Mouse (Mus musculus) hindbrain, embryonic 16.5 days (tissue): ENCODE measurements around the gene Sec14l4. TPM values are rescaled to one million over a fixed set of nuclear protein-coding genes. Genes with fewer than 3 reads are reported as not detected.

Experiments
- ATAC-seq: fragments of 200-750 bp; cut with Nextera tagmentation; 2 replicates; pipeline ENCODE4 v1.8.0; 2017; ENCODE audit warnings: moderate TSS enrichment, moderate library complexity
- H3K27ac ChIP-seq: fragments of 300-500 bp; sonication (generic); 2 replicates; pipeline ENCODE4 v1.5.1; 2014; ENCODE audit warnings: low read depth, mild to moderate bottlenecking, control low read depth, low read length, moderate library complexity
- H3K27me3 ChIP-seq: fragments of 300-500 bp; sonication (generic); replicated peaks from 2 replicates; pipeline ENCODE4 v1.6.1; 2014; ENCODE audit warnings: low read length; ENCODE audit not compliant: control insufficient read depth, insufficient read depth
- H3K36me3 ChIP-seq: fragments of 300-500 bp; sonication (generic); 2 replicates; pipeline ENCODE4 v1.6.1; 2014; ENCODE audit warnings: mild to moderate bottlenecking, low read length, moderate library complexity, mixed read lengths; ENCODE audit not compliant: control insufficient read depth, insufficient read depth
- H3K4me1 ChIP-seq: fragments of 300-500 bp; sonication (generic); 2 replicates; pipeline ENCODE4 v1.6.1; 2014; ENCODE audit warnings: low read depth, low read length; ENCODE audit not compliant: control insufficient read depth, insufficient read depth
- H3K4me2 ChIP-seq: fragments of 300-500 bp; sonication (generic); 2 replicates; pipeline ENCODE4 v1.6.1; 2014; ENCODE audit warnings: mild to moderate bottlenecking, low read length, control low read depth, moderate library complexity
- H3K4me3 ChIP-seq: fragments of 300-500 bp; sonication (generic); 2 replicates; pipeline ENCODE4 v1.5.1; 2014; ENCODE audit warnings: mild to moderate bottlenecking, low read length, control low read depth, moderate library complexity
- H3K9ac ChIP-seq: fragments of 300-500 bp; sonication (generic); 2 replicates; pipeline ENCODE4 v1.6.1; 2014; ENCODE audit warnings: low read depth, mild to moderate bottlenecking, control low read depth, low read length, moderate library complexity
- H3K9me3 ChIP-seq: fragments of 300-500 bp; sonication (generic); 2 replicates; pipeline ENCODE4 v1.6.1; 2014; ENCODE audit warnings: mild to moderate bottlenecking, low read length, moderate library complexity; ENCODE audit not compliant: control insufficient read depth
- WGBS: fragments of 180-500 bp; shearing (Covaris S2); extraction: QIAGEN DNeasy Blood & Tissue Kit; methylation state at CpG from one replicate; pipeline ENCODE4 v1.1.7; 2014; 5-methylcytosine and 5-hydroxymethylcytosine counted together
- polyA plus RNA-seq: library from polyadenylated mRNA; unstranded; fragments of >200 nt; fragmentation: Nextera tagmentation; extraction: Ambion mirVana; gene quantifications from 2 replicates; pipeline ENCODE4 v1.2.1, GENCODE M21; 2015

Gene Sec14l4
- polyA plus RNA-seq, 1 experiment from 2014 or later: not detected

DNA sequence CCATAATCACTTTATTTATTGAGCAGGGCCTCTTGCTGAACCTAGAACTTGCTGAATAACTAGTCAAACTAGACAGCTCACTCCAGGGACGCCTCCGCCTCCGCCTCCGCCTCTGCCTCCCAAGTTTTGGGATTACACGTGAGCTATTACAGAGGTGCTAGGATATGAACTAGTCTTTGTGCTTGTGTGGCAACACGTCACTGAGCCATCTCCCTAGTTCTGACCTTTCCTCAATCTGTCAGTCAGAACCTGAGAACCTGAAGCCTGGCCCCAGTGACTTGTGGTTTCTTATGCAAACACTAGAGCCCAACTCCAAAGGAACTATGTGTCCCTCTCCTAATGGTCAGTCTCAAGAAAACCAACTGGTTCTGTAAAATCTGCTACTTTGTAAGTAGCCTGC is 4.7 kb downstream of the Sec14l4 start:
- Histone ChIP-seq H3K27ac (no peak overlapping the region), H3K9ac (no peak overlapping the region), H3K4me2 (no peak overlapping the region), H3K4me1 (no peaks in the 10 kb centered on the region), H3K9me3 (no peaks in the 10 kb centered on the region), H3K36me3 (no peaks in the 10 kb centered on the region), H3K27me3 (peaks cover 3% of the 10 kb centered on the region; the same call in 1 of the 2 replicates), H3K4me3 (no peak overlapping the region)
- no peak for ATAC-seq
- 91% methylated on average over 6 of the region's 6 CpGs for WGBS

GRCm38 (mm10) chr11:4036365-4037084 is 5.3 kb downstream of the Sec14l4 start:
- Histone ChIP-seq H3K4me3 (no peak overlapping the region), H3K4me1 (no peaks in the 10 kb centered on the region), H3K27ac (no peak overlapping the region), H3K27me3 (no peaks in the 10 kb centered on the region), H3K9me3 (no peaks in the 10 kb centered on the region), H3K4me2 (no peak overlapping the region), H3K9ac (no peak overlapping the region), H3K36me3 (no peaks in the 10 kb centered on the region)
- WGBS: 82% methylated on average over 9 of the region's 9 CpGs
- ATAC-seq: no peak

GRCm38 (mm10) chr11:4039951-4040350 is 8.7 kb downstream of the Sec14l4 start:
- no peaks in the 10 kb centered on the region for H3K36me3 ChIP-seq
- H3K27me3 ChIP-seq: no peaks in the 10 kb centered on the region
- H3K4me2 ChIP-seq: no peak overlapping the region
- H3K9me3 ChIP-seq: no peaks in the 10 kb centered on the region
- no peaks in the 10 kb centered on the region for H3K4me1 ChIP-seq
- WGBS: 87% methylated on average over 4 of the region's 4 CpGs
- no peak overlapping the region for H3K27ac ChIP-seq
- H3K9ac ChIP-seq: no peak overlapping the region
- H3K4me3 ChIP-seq: no peak overlapping the region
- no peak for ATAC-seq

DNA sequence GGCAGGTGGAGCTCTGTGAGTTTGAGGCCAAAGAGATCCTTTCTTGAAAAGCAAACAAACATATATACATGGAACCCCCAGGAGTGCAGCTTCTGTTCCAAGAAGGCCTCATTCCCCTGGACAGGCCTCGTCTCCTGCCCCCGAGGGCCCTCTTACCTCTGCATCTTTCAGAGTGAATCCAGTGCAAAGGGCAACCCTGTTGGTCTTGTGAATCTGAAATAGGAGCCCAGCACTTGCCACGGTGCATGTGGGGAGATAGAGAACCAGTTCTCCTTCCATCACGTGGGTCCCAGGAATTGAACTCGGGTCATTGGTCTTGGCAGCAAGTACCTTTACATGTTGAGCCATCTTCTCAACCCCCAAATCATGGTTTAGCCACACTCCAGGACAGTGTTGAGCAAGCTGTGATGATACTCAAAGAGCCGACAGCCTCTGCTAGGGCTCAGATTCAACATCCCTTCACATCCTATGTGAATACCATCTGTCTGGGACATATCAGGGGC is 9.9 kb downstream of the Sec14l4 start:
- no peaks in the 10 kb centered on the region for H3K36me3 ChIP-seq
- H3K9ac ChIP-seq: no peak overlapping the region
- no peak overlapping the region for H3K27ac ChIP-seq
- no peaks in the 10 kb centered on the region for H3K9me3 ChIP-seq
- no peaks in the 10 kb centered on the region for H3K4me1 ChIP-seq
- WGBS: 85% methylated on average over 6 of the region's 6 CpGs
- no peak overlapping the region for H3K4me2 ChIP-seq
- no peaks in the 10 kb centered on the region for H3K27me3 ChIP-seq
- H3K4me3 ChIP-seq: no peak overlapping the region
- ATAC-seq: no peak

- Histone ChIP-seq H3K4me2 (no peak overlapping the region), H3K27me3 (no peaks in the 10 kb centered on the region), H3K9ac (no peak overlapping the region), H3K9me3 (no peaks in the 10 kb centered on the region), H3K36me3 (no peaks in the 10 kb centered on the region), H3K4me3 (no peak overlapping the region), H3K27ac (no peak overlapping the region), H3K4me1 (no peaks in the 10 kb centered on the region)
- 96% methylated on average over 7 of the region's 7 CpGs for WGBS
- ATAC-seq: no peak
These were observed 11.8 kb downstream of the Sec14l4 start for GRCm38 (mm10) chr11:4043081-4043480.

- no peaks in the 10 kb centered on the region for H3K4me1 ChIP-seq
- H3K27ac ChIP-seq: no peak overlapping the region
- H3K27me3 ChIP-seq: no peaks in the 10 kb centered on the region
- H3K9ac ChIP-seq: no peak overlapping the region
- no peaks in the 10 kb centered on the region for H3K36me3 ChIP-seq
- no peak overlapping the region for H3K4me2 ChIP-seq
- no peak for ATAC-seq
- H3K4me3 ChIP-seq: no peak overlapping the region
- WGBS: 64% methylated on average over 5 of the region's 5 CpGs
- H3K9me3 ChIP-seq: no peaks in the 10 kb centered on the region
These were observed 15.3 kb downstream of the Sec14l4 start for GRCm38 (mm10) chr11:4046526-4046925.

DNA sequence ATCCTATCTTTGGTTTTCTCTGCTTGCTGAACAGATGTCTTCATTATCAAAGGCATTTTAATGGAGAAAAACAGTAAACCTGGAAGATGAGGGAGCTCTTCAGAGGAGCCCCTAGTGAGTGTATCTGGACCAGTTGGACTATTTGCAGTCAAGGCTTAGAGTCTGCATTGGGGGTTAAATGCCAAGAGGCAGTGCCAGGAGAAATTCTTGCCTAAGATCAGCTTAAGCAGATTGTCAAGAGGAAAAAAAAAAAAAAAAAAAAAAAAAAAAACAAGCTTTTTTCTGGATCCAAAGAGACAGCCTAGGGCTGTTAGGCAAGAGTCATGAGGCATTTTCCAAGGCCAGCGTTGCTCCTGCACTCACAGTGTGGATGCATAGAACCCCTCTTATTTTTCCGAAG is 16.5 kb downstream of the Sec14l4 start:
- Histone ChIP-seq H3K36me3 (no peaks in the 10 kb centered on the region), H3K9me3 (no peaks in the 10 kb centered on the region), H3K4me2 (no peak overlapping the region), H3K4me1 (no peaks in the 10 kb centered on the region), H3K9ac (no peak overlapping the region), H3K27me3 (no peaks in the 10 kb centered on the region), H3K27ac (no peak overlapping the region), H3K4me3 (no peak overlapping the region)
- 97% methylated on average over 2 of the region's 2 CpGs for WGBS
- no peak for ATAC-seq

- Histone ChIP-seq H3K27ac (no peak overlapping the region), H3K27me3 (no peaks in the 10 kb centered on the region), H3K4me3 (no peak overlapping the region), H3K9ac (no peak overlapping the region), H3K4me1 (no peaks in the 10 kb centered on the region), H3K9me3 (no peaks in the 10 kb centered on the region), H3K36me3 (no peaks in the 10 kb centered on the region), H3K4me2 (no peak overlapping the region)
- ATAC-seq: no peak
- 80% methylated on average over 6 of the region's 6 CpGs for WGBS
These were observed 17.2 kb downstream of the Sec14l4 start for GRCm38 (mm10) chr11:4048438-4048837.

DNA sequence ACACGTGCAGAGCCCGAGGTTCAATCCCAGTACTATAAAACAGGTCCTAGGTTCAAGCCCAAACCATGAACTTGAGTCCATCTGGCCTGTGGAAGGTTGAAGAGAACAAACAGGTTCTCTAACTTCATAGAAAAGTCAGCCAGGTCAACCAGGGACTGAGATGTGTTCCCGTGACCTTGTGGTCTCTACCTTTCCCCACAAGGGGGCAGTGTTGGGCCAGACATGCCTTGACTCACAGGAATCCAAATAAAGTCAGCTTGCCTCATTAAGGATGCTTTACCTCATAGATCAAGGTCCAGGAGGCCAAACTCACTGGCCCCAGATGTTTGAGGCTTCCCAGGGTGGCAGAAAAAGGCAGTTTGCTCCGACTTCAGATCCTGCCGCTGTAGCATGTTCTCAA is 22.3 kb downstream of the Sec14l4 start:
- no peak overlapping the region for H3K4me2 ChIP-seq
- H3K4me1 ChIP-seq: no peaks in the 10 kb centered on the region
- H3K27me3 ChIP-seq: no peaks in the 10 kb centered on the region
- H3K9me3 ChIP-seq: no peaks in the 10 kb centered on the region
- WGBS: 20% methylated on average over 5 of the region's 5 CpGs
- no peak overlapping the region for H3K9ac ChIP-seq
- H3K36me3 ChIP-seq: no peaks in the 10 kb centered on the region
- H3K4me3 ChIP-seq: no peak overlapping the region
- H3K27ac ChIP-seq: no peak overlapping the region
- no peak for ATAC-seq
